ENCODE assay signal across 9 mouse cellular contexts in the genomic region with DNA sequence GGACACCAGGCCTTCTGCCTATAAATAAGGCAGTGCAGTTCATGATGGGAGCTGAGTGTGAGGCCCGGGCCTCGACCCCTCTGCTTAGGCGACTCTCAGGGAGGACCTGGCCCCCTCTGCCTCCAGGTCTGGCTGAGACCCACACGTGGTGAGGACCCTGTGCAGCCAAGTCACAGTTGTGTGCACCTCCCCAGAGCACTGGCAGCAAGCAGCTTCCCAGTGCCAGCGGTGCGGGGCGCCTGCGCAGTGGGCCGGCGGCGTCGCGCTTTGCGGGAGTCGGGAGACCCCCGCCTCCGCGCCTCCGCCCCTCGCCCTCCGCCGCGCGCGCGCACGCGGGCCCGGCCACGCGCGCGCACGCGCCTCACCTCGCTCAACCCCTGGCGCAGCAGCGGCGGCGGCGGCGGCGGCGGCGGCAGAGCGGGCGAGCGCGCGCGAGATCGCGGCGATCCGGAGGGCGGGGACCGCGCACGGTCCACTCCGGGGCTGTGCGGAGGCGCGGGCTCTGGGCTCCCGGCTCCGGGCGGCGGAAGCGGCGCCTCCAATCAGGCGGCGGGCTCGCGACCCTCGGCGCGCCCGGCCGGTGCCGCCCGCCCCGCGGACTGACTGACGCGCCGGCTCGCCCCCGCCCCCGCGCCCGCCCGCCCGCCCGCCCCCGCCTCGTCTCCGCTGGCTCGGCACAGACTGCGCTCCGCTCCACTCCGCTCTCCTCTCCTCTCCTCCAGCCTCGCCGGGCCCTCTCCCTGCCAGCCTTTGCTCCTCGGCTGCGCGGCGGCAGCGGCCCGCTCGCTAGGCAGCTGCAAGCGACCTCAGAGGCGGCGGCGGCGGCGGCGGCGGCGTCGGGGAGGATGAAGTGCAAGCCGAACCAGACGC. TPM values are rescaled to one million over a fixed set of nuclear protein-coding genes. Genes with fewer than 3 reads are reported as not detected.
DNase-seq lines count a peak whose midpoint lies in the region; ATAC-seq and TF ChIP-seq lines count a peak whose summit lies in the region.
"Not testable (repeated sequence)": the region's sequence is repeated elsewhere in the genome, so short reads cannot be mapped to it uniquely, and the experiment has no call there.
"Had no signal": no experiment of that assay in that cellular context is flagged by ENCODE, and none has a peak within 500 bp of the region (broad histone marks: within the 10 kb centered on the region; RNA-seq: fewer than 3 reads in every experiment).

Nudt11 (plus strand) TSS at position 388 of the 870 bp plus-strand sequence.

- not testable (repeated sequence) for H3K36me3 ChIP-seq in hindbrain, embryonic 10.5 days; midbrain, embryonic 10.5 days

- TF ChIP-seq CTCF in gastrocnemius, adult 2 months (IDR thresholded peaks at IDR 0.05), result not testable (repeated sequence)

- DNase-seq in adrenal gland, adult 2 months, result peak; percentile 56
- DNase-seq in gastrocnemius, adult 2 months; hindbrain, embryonic 10.5 days (ENCODE audit: low spot score); midbrain, embryonic 10.5 days (ENCODE audit: low spot score): not testable (repeated sequence)
- DNase-seq in kidney, postnatal 10 days, result peak; percentile 26
- DNase-seq in left cerebral cortex, postnatal 4 days, result peak; percentile 13
- DNase-seq in right cerebral cortex, postnatal 14 days, result peak; percentile 16

- H3K27me3 ChIP-seq in hindbrain, embryonic 10.5 days (ENCODE audit: insufficient read depth, poor library complexity, severe bottlenecking); midbrain, embryonic 10.5 days (ENCODE audit: low read depth, poor library complexity, severe bottlenecking): not testable (repeated sequence)

- WGBS in hindbrain, embryonic 10.5 days, result 11% methylated on average over 14 of the region's 121 CpGs
- WGBS in midbrain, embryonic 10.5 days, result 11% methylated on average over 13 of the region's 121 CpGs

- 0 out of 2 replicates have a peak, but pooled peaks have one; percentile 32 for ATAC-seq in common myeloid progenitor, adult 5-6 weeks (replicated peaks; ENCODE audit: low read depth, poor library complexity, severe bottlenecking)

- not testable (repeated sequence) for H3K27ac ChIP-seq in gastrocnemius, adult 2 months; hindbrain, embryonic 10.5 days; midbrain, embryonic 10.5 days (replicated peaks)

- intact Hi-C loops in gastrocnemius, adult 2 months (cut with DNase I); left cerebral cortex, postnatal 4 days (cut with DNase I): not testable (repeated sequence)

- not testable (repeated sequence) for H3K9me3 ChIP-seq in hindbrain, embryonic 10.5 days; midbrain, embryonic 10.5 days (replicated peaks)

- peak within 1 kb of the TSS; percentile 65 for H3K4me3 ChIP-seq in gastrocnemius, adult 2 months
- peak within 1 kb of the TSS; percentile 50 for H3K4me3 ChIP-seq in hindbrain, embryonic 10.5 days
- H3K4me3 ChIP-seq in midbrain, embryonic 10.5 days, result peak within 1 kb of the TSS; percentile 52

- not testable (repeated sequence) for H3K4me1 ChIP-seq in hindbrain, embryonic 10.5 days (replicated peaks); midbrain, embryonic 10.5 days

RNA-seq across cellular contexts. Expression of gene Nudt11, which starts in this region (rescaled TPM):
- 10 to 100 TPM in 1 of 2 experiments, 1 to 10 TPM in 1; 4.8 to 11.9 TPM for total RNA-seq in adrenal gland, adult 2 months (2021)
- 6.3 and 8.0 TPM in 2 replicates for polyA plus RNA-seq in adrenal gland, adult 2 months (2012; rRNA removed)
- total RNA-seq in common myeloid progenitor, adult 5-6 weeks (2017), result not detected in 2 replicates
- 1 to 10 TPM in 1 of 2 experiments, under 1 TPM in 1; 0.59 to 1.0 TPM for total RNA-seq in gastrocnemius, adult 2 months (2021)
- polyA plus RNA-seq in hindbrain, embryonic 10.5 days (2016; fragmentation: Nextera tagmentation; extraction: Ambion mirVana), result 6.7 and 8.0 TPM in 2 replicates
- 10 to 100 TPM; 41.6 to 42.3 TPM for total RNA-seq in left cerebral cortex, postnatal 4 days (2021)
- 5.7 and 6.6 TPM in 2 replicates for polyA plus RNA-seq in midbrain, embryonic 10.5 days (2016; fragmentation: Nextera tagmentation; extraction: Ambion mirVana)
- polyA plus RNA-seq: C2C12 had no signal

Comparison
In these comparisons a context has a peak if more than half of its experiments do, and no peak if none do; other contexts are left out.
1. Peak in ATAC-seq in common myeloid progenitor, adult 5-6 weeks; RNA of the gene not detected or under 1 TPM.